Mouse (Mus musculus) MN1 (cell line): Measurements from ENCODE around the gene Adamtsl5.

Source experiments
- DNase-seq: peaks from one replicate; pipeline ENCODE4 v3.0.0-alpha.2; 2016; ENCODE audit warnings: low spot score

Adamtsl5 gene

GRCm38 (mm10) chr10:80294311-80294710 lies 53.9 kb downstream of the Adamtsl5 start:
- peak; percentile 47 for DNase-seq

GRCm38 (mm10) chr10:80293325-80293724 lies 54.9 kb downstream of the Adamtsl5 start:
- DNase-seq = peak; percentile 49

GRCm38 (mm10) chr10:80292251-80293146 lies 55.7 kb downstream of the Adamtsl5 start, which contains the start of gene Rps15:
TSS of gene Rps15 (plus strand) at chr10:80292453.
- DNase-seq = peak; percentile 97
